Mouse (Mus musculus) right cerebral cortex, postnatal 36 days (tissue): ENCODE measurements around the gene Cebpg.

Experiments
- DNase-seq, 2 experiments: peaks; one replicate each; pipeline ENCODE4 v3.0.0; 2022; ENCODE audit warnings: low spot score in 2 of 2, mixed read lengths in 1 of 2

The Cebpg gene

DNA sequence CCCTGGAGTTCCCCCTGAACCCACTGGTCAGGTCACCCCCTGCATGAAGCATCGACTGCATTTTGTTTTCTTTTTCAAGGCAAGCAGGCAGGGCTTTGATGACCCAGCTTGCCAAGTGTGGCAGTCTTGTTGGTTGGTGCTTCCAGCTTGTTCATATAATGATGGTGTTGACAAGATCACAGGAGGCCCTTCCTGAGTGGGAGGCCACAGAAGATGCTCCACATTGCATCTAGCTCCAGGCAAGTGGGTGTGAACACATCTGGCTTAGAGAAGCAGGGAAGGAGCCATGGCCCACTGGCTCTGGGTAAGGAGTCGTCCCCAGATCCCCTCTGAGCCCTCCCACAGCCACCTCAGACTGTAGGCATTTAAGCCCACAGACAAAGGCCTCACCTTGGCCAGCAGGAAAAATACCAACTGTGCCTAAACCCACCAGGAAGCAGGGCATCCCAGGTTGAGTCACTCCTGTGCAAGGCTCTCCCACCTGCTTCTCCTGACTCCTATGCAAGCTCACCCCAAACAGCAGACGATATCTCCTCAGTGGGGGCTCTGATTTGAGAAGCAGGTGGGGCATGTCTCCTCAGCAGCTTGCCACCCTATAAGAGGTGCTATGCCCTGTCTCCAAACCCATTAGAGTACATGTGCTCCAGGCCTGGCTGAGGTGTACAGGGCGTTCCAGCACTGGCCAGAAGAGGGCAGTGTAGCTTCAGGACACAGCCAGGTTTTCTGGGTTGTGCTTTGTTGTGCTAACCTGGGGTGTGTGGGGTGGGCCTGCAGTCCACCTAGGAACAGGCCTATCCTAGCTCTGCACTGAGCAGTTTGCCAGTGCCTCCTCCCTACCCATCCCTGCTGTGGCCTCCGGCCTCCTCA is 30.7 kb downstream of the Cebpg start:
- peak; percentile 65 to 69 for DNase-seq

DNA sequence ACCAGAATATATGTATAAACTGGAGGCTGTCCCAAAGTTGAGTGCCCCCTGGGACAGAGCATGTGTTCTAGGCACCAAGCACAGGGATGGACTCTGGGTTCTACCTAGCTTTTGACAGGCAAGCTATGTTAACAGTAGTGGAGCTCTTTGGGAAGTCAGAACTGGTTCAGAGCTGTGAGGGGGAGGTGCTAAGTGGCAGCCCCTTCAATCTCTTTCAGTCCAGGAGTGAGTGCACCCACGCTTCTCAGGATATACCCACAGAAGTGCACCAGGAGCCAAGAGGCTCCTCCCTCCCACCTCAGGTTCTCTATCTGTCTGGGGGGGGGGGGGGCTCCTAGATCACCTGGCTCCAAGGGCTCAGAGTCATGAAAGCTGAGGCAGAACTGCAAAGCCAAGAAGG is 31.9 kb downstream of the Cebpg start:
- DNase-seq, result peak in 1 of 2 experiments; percentile 34

DNA sequence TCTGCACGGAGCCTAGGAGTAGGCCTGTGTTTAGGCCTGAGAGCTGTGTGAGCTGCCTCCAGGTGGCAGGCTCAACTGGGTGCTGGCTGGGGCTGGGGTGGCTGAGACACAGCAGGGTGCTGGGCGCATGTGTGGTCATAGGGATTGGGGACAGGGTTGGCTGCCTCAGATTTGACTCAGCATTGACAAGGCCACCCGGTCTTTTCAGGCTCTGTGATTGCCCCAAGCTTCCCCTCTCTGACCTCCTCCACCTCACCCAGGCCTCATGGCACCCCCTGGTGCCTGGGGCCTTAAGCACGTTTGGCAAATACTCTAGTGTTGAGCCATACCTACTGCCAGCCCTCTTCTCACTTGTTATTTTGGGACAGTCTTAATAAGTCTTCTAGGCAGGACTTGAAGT is 33.1 kb downstream of the Cebpg start:
- no peak for DNase-seq

DNA sequence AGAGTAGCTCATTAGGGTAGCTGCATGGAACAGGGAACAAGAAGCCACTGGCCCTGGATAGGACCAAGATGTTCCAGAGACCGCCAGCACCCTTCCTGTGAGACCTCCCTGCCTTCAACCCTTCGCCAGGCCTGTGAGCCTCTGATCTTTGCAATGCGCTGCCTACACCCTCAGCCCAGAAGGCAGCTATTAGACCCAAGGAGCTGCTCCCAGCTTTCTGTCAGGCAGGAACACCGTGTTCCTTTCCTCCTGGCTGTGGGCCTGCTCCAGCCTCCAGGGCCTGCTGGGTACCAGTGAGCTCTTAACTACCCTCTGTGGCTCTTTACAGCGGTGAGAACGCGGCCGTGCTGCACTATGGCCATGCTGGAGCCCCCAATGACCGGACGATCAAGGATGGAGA is 35.0 kb downstream of the Cebpg start:
- peak; percentile 25 to 29 for DNase-seq

DNA sequence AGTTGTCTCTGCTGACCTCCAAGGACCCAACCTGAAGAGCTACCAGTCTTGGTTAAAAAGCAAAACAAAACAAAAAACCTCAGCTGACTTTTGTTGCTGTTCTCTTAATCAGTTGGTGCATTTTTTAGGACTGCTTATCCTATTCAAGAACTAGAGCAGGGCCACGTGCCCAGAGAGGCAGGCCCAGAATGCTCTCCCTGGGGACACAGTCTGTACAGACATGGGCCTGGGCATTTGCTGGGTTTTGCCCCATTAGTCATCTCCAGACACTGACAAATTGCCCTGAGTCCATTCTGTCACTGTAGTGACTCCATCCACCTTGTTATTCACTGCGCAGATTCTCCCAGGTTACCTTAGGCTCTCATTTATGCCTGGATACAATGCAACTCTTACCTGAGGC is 41.1 kb downstream of the Cebpg start:
- DNase-seq, result no peak

DNA sequence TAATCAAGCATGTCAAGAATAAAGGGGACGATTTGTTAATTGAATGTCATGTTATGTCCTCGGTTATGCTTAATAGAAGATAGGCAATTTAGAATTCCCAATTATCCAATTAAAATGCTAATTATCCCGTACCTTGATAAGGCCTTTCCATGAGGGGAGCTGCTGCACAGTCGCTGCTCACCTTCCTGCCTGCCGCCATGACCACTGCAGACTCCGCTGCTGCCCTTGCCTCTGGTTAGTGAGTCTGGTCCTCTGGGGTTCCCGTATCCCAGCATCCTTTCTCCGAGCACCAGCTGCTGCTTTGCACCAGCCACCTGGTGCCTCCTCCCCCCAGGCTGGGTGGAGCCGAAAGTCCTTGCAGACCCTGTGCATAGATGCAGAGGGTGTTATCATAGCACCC is 43.1 kb downstream of the Cebpg start:
- DNase-seq, result no peak

DNA sequence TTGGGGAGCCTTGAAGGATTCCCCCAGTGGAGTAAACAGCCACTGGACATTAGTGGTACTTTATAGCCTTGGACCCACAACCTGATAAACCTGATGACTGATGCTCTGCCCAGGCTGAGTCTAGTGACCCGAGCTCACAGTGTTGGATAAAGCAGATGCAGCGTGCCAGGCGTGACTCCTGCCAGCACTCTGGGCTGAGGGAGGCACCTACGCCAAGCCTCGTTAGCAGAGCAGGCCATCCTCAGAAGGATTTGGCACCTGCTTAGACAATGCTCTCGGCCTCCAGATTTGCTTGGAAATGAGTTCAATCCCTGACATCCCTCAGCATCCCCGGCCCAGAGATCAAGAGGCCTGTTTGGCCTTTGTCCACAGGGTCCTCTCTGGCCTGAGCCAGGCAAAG is 49.7 kb downstream of the Cebpg start:
- no peak for DNase-seq

DNA sequence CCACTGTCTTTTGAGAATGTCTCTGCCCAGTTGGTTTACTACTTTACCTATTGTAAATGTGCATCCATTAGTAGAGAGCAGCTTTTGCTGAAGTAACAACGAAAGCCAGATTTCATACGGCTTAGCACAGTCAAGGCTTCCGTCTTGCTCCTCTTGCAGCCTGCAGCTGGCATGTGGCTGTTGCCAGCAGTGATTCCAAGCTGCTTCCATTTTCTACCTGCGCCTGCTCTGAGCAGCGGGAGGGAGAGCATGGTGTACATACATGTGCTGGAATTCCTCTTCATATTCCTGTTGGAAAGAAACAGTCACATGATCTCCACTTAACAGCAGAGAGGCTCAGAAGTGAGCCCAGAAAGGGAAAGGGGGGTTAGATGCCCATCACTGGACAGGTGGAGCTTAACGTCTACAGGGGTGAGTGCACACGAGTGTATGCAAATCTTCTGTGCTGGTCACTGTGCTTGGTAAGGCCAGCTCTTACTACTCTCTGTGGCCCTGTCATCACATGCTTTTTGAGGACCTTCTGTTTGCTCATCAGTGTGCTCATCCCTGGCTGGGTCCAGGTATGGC is 53.1 kb downstream of the Cebpg start:
- DNase-seq, result no peak

DNA sequence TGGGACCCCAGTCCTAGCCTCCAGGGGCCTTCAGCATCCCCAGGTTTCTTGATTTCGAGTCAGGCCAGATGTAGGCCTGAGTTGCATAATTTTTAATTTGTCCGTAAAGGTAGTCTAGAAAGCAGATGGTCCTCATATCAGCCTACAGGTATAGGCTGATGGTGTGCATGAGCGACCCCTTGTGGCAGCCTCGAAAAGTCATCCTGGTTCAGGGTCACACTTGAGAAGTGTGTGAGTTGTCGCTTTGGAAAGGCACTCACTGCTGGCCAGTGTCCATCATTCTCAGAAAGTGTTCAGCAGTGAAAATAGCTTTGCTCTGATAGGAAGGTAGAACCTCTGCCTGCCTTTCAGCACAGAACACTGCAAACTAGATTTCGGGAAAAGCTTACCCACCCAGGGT is 55.5 kb downstream of the Cebpg start:
- DNase-seq, result no peak
